26 mouse cellular contexts compared by ENCODE assay signal in genomic region chr6:135166262-135166661, GRCm38 (mm10). TPM values are rescaled to one million over a fixed set of nuclear protein-coding genes. Genes with fewer than 3 reads are reported as not detected.
DNase-seq lines count a peak whose midpoint lies in the region; ATAC-seq lines count a peak whose summit lies in the region.
"Had no signal": no experiment of that assay in that cellular context is flagged by ENCODE, and none has a peak within 500 bp of the region (broad histone marks: within the 10 kb centered on the region; RNA-seq: fewer than 3 reads in every experiment).

No protein-coding gene starts in this region.

- no peak overlapping the region for H3K9ac ChIP-seq in kidney, embryonic 15.5 days
- H3K9ac ChIP-seq in intestine, embryonic 16.5 days (ENCODE audit: low read depth, low read length) = no peak overlapping the region
- H3K9ac ChIP-seq in liver, embryonic 15.5 days = peak overlapping the region; percentile 83
- H3K9ac ChIP-seq in midbrain, embryonic 15.5 days = no peak overlapping the region
- H3K9ac ChIP-seq: lung, embryonic 15.5 days had no signal

- peaks cover 27% of the 10 kb centered on the region for H3K4me1 ChIP-seq in kidney, embryonic 15.5 days
- peaks cover 4% of the 10 kb centered on the region; the same call in 1 of the 2 replicates for H3K4me1 ChIP-seq in intestine, embryonic 16.5 days (ENCODE audit: control insufficient read depth, insufficient read depth, low read length)
- H3K4me1 ChIP-seq in liver, embryonic 15.5 days (replicated peaks) = peaks cover 69% of the 10 kb centered on the region
- peaks cover 10% of the 10 kb centered on the region; the same call in 1 of the 2 replicates for H3K4me1 ChIP-seq in midbrain, embryonic 15.5 days

- H3K4me2 ChIP-seq in kidney, embryonic 15.5 days = no peak overlapping the region
- H3K4me2 ChIP-seq in intestine, embryonic 16.5 days (ENCODE audit: low read depth, low read length) = peak overlapping the region; percentile 81; the same call in 1 of the 2 replicates
- peak overlapping the region; percentile 67 for H3K4me2 ChIP-seq in liver, embryonic 15.5 days
- H3K4me2 ChIP-seq in midbrain, embryonic 15.5 days = no peak overlapping the region

- WGBS in kidney, embryonic 15.5 days = 77% methylated on average over 3 of the region's 3 CpGs
- WGBS in intestine, embryonic 16.5 days = 86% methylated on average over 3 of the region's 3 CpGs
- WGBS in liver, embryonic 15.5 days (ENCODE audit: insufficient replicate concordance) = 37% methylated on average over 3 of the region's 3 CpGs
- WGBS in midbrain, embryonic 15.5 days = 86% methylated on average over 3 of the region's 3 CpGs

- intact Hi-C loops in left cerebral cortex, postnatal 25 days (cut with DNase I) = no loop called here

- ATAC-seq in kidney, embryonic 15.5 days (replicated peaks; ENCODE audit: low FRiP score) = no peak
- ATAC-seq in intestine, embryonic 16.5 days = no peak
- 0 out of 2 replicates have a peak, but pooled peaks have one; percentile 2 for ATAC-seq in liver, embryonic 15.5 days (ENCODE audit: insufficient read depth)
- ATAC-seq in midbrain, embryonic 15.5 days (replicated peaks) = no peak
- ATAC-seq: activated CD4-positive, CD25-positive, alpha-beta regulatory T cell, adult 4 months; forebrain, embryonic 16.5 days; hindbrain, postnatal 0 days; Patski had no signal

- H3K4me3 ChIP-seq in kidney, embryonic 15.5 days (replicated peaks) = no peak overlapping the region
- H3K4me3 ChIP-seq in intestine, embryonic 16.5 days (ENCODE audit: low read length) = no peak overlapping the region
- H3K4me3 ChIP-seq in liver, embryonic 15.5 days (replicated peaks) = peak overlapping the region; percentile 71
- H3K4me3 ChIP-seq in midbrain, embryonic 15.5 days = no peak overlapping the region
- H3K4me3 ChIP-seq: lung, embryonic 15.5 days had no signal

- DNase-seq in kidney, adult 9 months = no peak
- DNase-seq in c-Kit-negative CD71-positive TER-119-positive erythroid progenitor cells, embryonic 14.5 days (ENCODE audit: low read depth, low spot score) = peak; percentile 43
- DNase-seq in left cerebral cortex, postnatal 25 days (ENCODE audit: low spot score in 2 of 2) = no peak
- DNase-seq: adrenal gland, postnatal 25 days; cerebellum, postnatal 36 days; heart, adult 11 months; heart, postnatal 14 days; layer of hippocampus, postnatal 36 days; left cerebral cortex, postnatal 4 days; midbrain, embryonic 14.5 days; retina, postnatal 1 day; right cerebral cortex, postnatal 4 days; thymus, adult 2 months had no signal

- no peaks in the 10 kb centered on the region for H3K9me3 ChIP-seq in kidney, embryonic 15.5 days (replicated peaks)
- H3K9me3 ChIP-seq in intestine, embryonic 16.5 days (ENCODE audit: control insufficient read depth, low read length) = no peaks in the 10 kb centered on the region
- H3K9me3 ChIP-seq in liver, embryonic 15.5 days (replicated peaks) = no peaks in the 10 kb centered on the region
- no peaks in the 10 kb centered on the region for H3K9me3 ChIP-seq in midbrain, embryonic 15.5 days
- H3K9me3 ChIP-seq: lung, embryonic 15.5 days had no signal

- H3K27me3 ChIP-seq in kidney, embryonic 15.5 days = no peaks in the 10 kb centered on the region
- no peaks in the 10 kb centered on the region for H3K27me3 ChIP-seq in intestine, embryonic 16.5 days (replicated peaks; ENCODE audit: control insufficient read depth, insufficient read depth, low read length)
- H3K27me3 ChIP-seq in liver, embryonic 15.5 days = no peaks in the 10 kb centered on the region
- H3K27me3 ChIP-seq in midbrain, embryonic 15.5 days (replicated peaks) = 0 out of 2 replicates have a peak, but pooled peaks cover 2% of the 10 kb centered on the region
- H3K27me3 ChIP-seq: lung, embryonic 15.5 days; Patski had no signal

- 0 out of 2 replicates have a peak overlapping the region, but pooled peaks have one; percentile 4 for H3K27ac ChIP-seq in kidney, embryonic 15.5 days
- no peak overlapping the region for H3K27ac ChIP-seq in intestine, embryonic 16.5 days (ENCODE audit: low read length)
- peak overlapping the region; percentile 96 for H3K27ac ChIP-seq in liver, embryonic 15.5 days (replicated peaks)
- H3K27ac ChIP-seq in midbrain, embryonic 15.5 days = no peak overlapping the region
- H3K27ac ChIP-seq: lung, embryonic 15.5 days had no signal

- no peaks in the 10 kb centered on the region for H3K36me3 ChIP-seq in kidney, embryonic 15.5 days
- H3K36me3 ChIP-seq in intestine, embryonic 16.5 days (ENCODE audit: control insufficient read depth, insufficient read depth, low read length) = no peaks in the 10 kb centered on the region
- peaks cover 26% of the 10 kb centered on the region for H3K36me3 ChIP-seq in liver, embryonic 15.5 days (replicated peaks)
- no peaks in the 10 kb centered on the region for H3K36me3 ChIP-seq in midbrain, embryonic 15.5 days (replicated peaks)
- H3K36me3 ChIP-seq: lung, embryonic 15.5 days had no signal

RNA-seq across cellular contexts. Expression of gene Fam234b, which starts 31.5 kb away (rescaled TPM):
- 35.5 and 37.4 TPM in 2 replicates for polyA plus RNA-seq in kidney, embryonic 15.5 days (2015; fragmentation: Nextera tagmentation; extraction: Ambion mirVana)
- polyA plus RNA-seq in intestine, embryonic 16.5 days (2015; fragmentation: Nextera tagmentation; extraction: Ambion mirVana) = 36.9 and 37.6 TPM in 2 replicates
- 30.3 and 34.4 TPM in 2 replicates for polyA plus RNA-seq in liver, embryonic 15.5 days (2015; fragmentation: Nextera tagmentation; extraction: Ambion mirVana)
- 100 to 1,000 TPM; 143 to 147 TPM for total RNA-seq in left cerebral cortex, postnatal 25 days (2021)
- polyA plus RNA-seq in midbrain, embryonic 15.5 days (2015; fragmentation: Nextera tagmentation; extraction: Ambion mirVana) = 110 and 117 TPM in 2 replicates

RNA-seq across cellular contexts. Expression of gene Hebp1, which starts 31.6 kb away (rescaled TPM):
- polyA plus RNA-seq in kidney, embryonic 15.5 days (2015; fragmentation: Nextera tagmentation; extraction: Ambion mirVana) = 27.1 and 28.0 TPM in 2 replicates
- 74.0 and 83.9 TPM in 2 replicates for polyA plus RNA-seq in intestine, embryonic 16.5 days (2015; fragmentation: Nextera tagmentation; extraction: Ambion mirVana)
- polyA plus RNA-seq in liver, embryonic 15.5 days (2015; fragmentation: Nextera tagmentation; extraction: Ambion mirVana) = 116 and 117 TPM in 2 replicates
- 10 to 100 TPM; 42.6 to 43.9 TPM for total RNA-seq in left cerebral cortex, postnatal 25 days (2021)
- polyA plus RNA-seq in midbrain, embryonic 15.5 days (2015; fragmentation: Nextera tagmentation; extraction: Ambion mirVana) = 4.7 and 6.1 TPM in 2 replicates

RNA-seq across cellular contexts. Expression of gene Gprc5d, which starts 48.2 kb away (rescaled TPM):
- not detected in 2 replicates for polyA plus RNA-seq in kidney, embryonic 15.5 days (2015; fragmentation: Nextera tagmentation; extraction: Ambion mirVana)
- 0.10 TPM in 2 replicates for polyA plus RNA-seq in intestine, embryonic 16.5 days (2015; fragmentation: Nextera tagmentation; extraction: Ambion mirVana)
- polyA plus RNA-seq in liver, embryonic 15.5 days (2015; fragmentation: Nextera tagmentation; extraction: Ambion mirVana) = 0.08 and 0.15 TPM in 2 replicates
- total RNA-seq in left cerebral cortex, postnatal 25 days (2021) = not detected
- polyA plus RNA-seq in midbrain, embryonic 15.5 days (2015; fragmentation: Nextera tagmentation; extraction: Ambion mirVana) = not detected in 2 replicates
- total RNA-seq: adrenal gland, postnatal 25 days; gastrocnemius, adult 18-20 months; heart, postnatal 14 days; hindbrain, postnatal 0 days; layer of hippocampus, postnatal 36 days; left cerebral cortex, postnatal 4 days; neutrophil, adult 5-6 weeks had no signal
- polyA plus RNA-seq: activated CD4-positive, CD25-positive, alpha-beta regulatory T cell, adult 4 months; C2C12; forebrain, embryonic 16.5 days; hindbrain, postnatal 0 days; kidney, embryonic 14.5 days; lung, embryonic 15.5 days; midbrain, embryonic 14.5 days; Patski had no signal

Comparison
In these comparisons a context has a peak if more than half of its experiments do, and no peak if none do; other contexts are left out.
1. H3K27ac ChIP-seq: peak in kidney, embryonic 15.5 days (single experiment) and liver, embryonic 15.5 days (single experiment); none in intestine, embryonic 16.5 days (single experiment) and midbrain, embryonic 15.5 days (single experiment).
2. H3K4me2 ChIP-seq: peak in intestine, embryonic 16.5 days (single experiment) and liver, embryonic 15.5 days (single experiment); none in kidney, embryonic 15.5 days (single experiment) and midbrain, embryonic 15.5 days (single experiment).